ENCODE assay signal across 25 mouse cellular contexts in genomic region chr7:34296124-34296523, GRCm38 (mm10). TPM values are rescaled to one million over a fixed set of nuclear protein-coding genes. Genes with fewer than 3 reads are reported as not detected.
DNase-seq lines count a peak whose midpoint lies in the region; ATAC-seq and TF ChIP-seq lines count a peak whose summit lies in the region.
"Had no signal": no experiment of that assay in that cellular context is flagged by ENCODE, and none has a peak within 500 bp of the region (broad histone marks: within the 10 kb centered on the region; RNA-seq: fewer than 3 reads in every experiment).

No protein-coding gene starts in this region.

- H3K4me2 ChIP-seq in liver, embryonic 16.5 days (ENCODE audit: low read depth, low read length) = no peak overlapping the region
- H3K4me2 ChIP-seq: embryonic facial prominence, embryonic 13.5 days; embryonic facial prominence, embryonic 15.5 days; forebrain, embryonic 12.5 days had no signal

- H3K27me3 ChIP-seq in kidney, adult 2 months (replicated peaks; ENCODE audit: control insufficient read depth, insufficient read depth, low read length) = no peaks in the 10 kb centered on the region
- H3K27me3 ChIP-seq in liver, embryonic 16.5 days (ENCODE audit: control insufficient read depth, insufficient read depth, low read depth, low read length) = no peaks in the 10 kb centered on the region
- H3K27me3 ChIP-seq: embryonic facial prominence, embryonic 13.5 days; embryonic facial prominence, embryonic 15.5 days; forebrain, embryonic 12.5 days had no signal

- H3K4me3 ChIP-seq in kidney, adult 2 months (ENCODE audit: insufficient read depth, low read depth, low read length) = no peak overlapping the region
- no peak overlapping the region for H3K4me3 ChIP-seq in liver, embryonic 16.5 days (ENCODE audit: low read depth, low read length)
- no peak overlapping the region for H3K4me3 ChIP-seq in brown adipose tissue, adult 24 weeks (ENCODE audit: insufficient read depth, low read depth, low read length)
- H3K4me3 ChIP-seq: embryonic facial prominence, embryonic 13.5 days; embryonic facial prominence, embryonic 15.5 days; erythroblast, embryonic 14.5 days; forebrain, embryonic 10.5 days; forebrain, embryonic 12.5 days had no signal

- H3K4me1 ChIP-seq in kidney, adult 2 months (ENCODE audit: control insufficient read depth, insufficient read depth, low read length) = peaks cover 7% of the 10 kb centered on the region; the same call in 1 of the 2 replicates
- H3K4me1 ChIP-seq in liver, embryonic 16.5 days (ENCODE audit: control insufficient read depth, low read depth, low read length) = peaks cover 2% of the 10 kb centered on the region; the same call in 1 of the 2 replicates
- H3K4me1 ChIP-seq in brown adipose tissue, adult 24 weeks (ENCODE audit: control insufficient read depth, insufficient read depth, insufficient read length, low read length) = peaks cover 23% of the 10 kb centered on the region
- H3K4me1 ChIP-seq: embryonic facial prominence, embryonic 13.5 days; embryonic facial prominence, embryonic 15.5 days; forebrain, embryonic 10.5 days; forebrain, embryonic 12.5 days had no signal

- H3K9ac ChIP-seq in liver, embryonic 16.5 days (ENCODE audit: low read depth, low read length) = no peak overlapping the region
- H3K9ac ChIP-seq: embryonic facial prominence, embryonic 13.5 days; embryonic facial prominence, embryonic 15.5 days; forebrain, embryonic 12.5 days had no signal

- no peaks in the 10 kb centered on the region for H3K9me3 ChIP-seq in liver, embryonic 16.5 days (replicated peaks; ENCODE audit: control insufficient read depth, low read length)
- H3K9me3 ChIP-seq: embryonic facial prominence, embryonic 13.5 days; embryonic facial prominence, embryonic 15.5 days; forebrain, embryonic 10.5 days; forebrain, embryonic 12.5 days had no signal

- peak; percentile 24; the same call in 1 of the 2 replicates for ATAC-seq in liver, embryonic 16.5 days (ENCODE audit: low read depth)
- ATAC-seq: forebrain, embryonic 14.5 days; forebrain, embryonic 16.5 days had no signal

- H3K27ac ChIP-seq in kidney, adult 2 months (ENCODE audit: insufficient read depth, low read depth, low read length) = no peak overlapping the region
- no peak overlapping the region for H3K27ac ChIP-seq in liver, embryonic 16.5 days (ENCODE audit: low read length)
- peak overlapping the region; percentile 51; the same call in 1 of the 2 replicates for H3K27ac ChIP-seq in brown adipose tissue, adult 24 weeks (replicated peaks; ENCODE audit: low read depth, low read length)
- H3K27ac ChIP-seq: embryonic facial prominence, embryonic 13.5 days; embryonic facial prominence, embryonic 15.5 days; forebrain, embryonic 10.5 days; forebrain, embryonic 12.5 days had no signal

- no peak for TF ChIP-seq POLR2A in kidney, adult 2 months (IDR thresholded peaks at IDR 0.05; ENCODE audit: low read depth, low read length)

- TF ChIP-seq CTCF in kidney, adult 2 months (conservative IDR thresholded peaks at IDR 0.05; ENCODE audit: insufficient read depth, insufficient read length, low read depth, low read length) = no peak

- 31% methylated on average over 3 of the region's 3 CpGs for WGBS in kidney, adult 2 months
- 70% methylated on average over 3 of the region's 3 CpGs for WGBS in liver, embryonic 16.5 days (ENCODE audit: insufficient replicate concordance)

- DNase-seq in kidney, adult 2 months = peak; percentile 28
- DNase-seq in kidney, adult 11 months = no peak
- no peak for DNase-seq in liver
- no peak for DNase-seq in embryo, embryonic 10.5 days (ENCODE audit: low spot score)
- DNase-seq: adrenal gland, adult 2 months; adrenal gland, postnatal 10 days; adrenal gland, postnatal 25 days; cerebellum, adult 11-12 months; cerebellum, adult 2 months; cerebellum, adult 9-10 months; cerebellum, postnatal 10 days; cerebellum, postnatal 25 days; embryo, embryonic 11 days had no signal

- no peaks in the 10 kb centered on the region for H3K36me3 ChIP-seq in kidney, adult 2 months (ENCODE audit: control insufficient read depth, insufficient read depth, low read length)
- no peaks in the 10 kb centered on the region for H3K36me3 ChIP-seq in liver, embryonic 16.5 days (ENCODE audit: control insufficient read depth, insufficient read depth)
- H3K36me3 ChIP-seq: embryonic facial prominence, embryonic 13.5 days; embryonic facial prominence, embryonic 15.5 days; forebrain, embryonic 12.5 days had no signal

RNA-seq across cellular contexts. Expression of gene 4931406P16Rik, which starts 17.2 kb away (rescaled TPM):
- 24.6 and 27.0 TPM in 2 replicates for polyA plus RNA-seq in kidney, adult 2 months (2012; rRNA removed)
- polyA plus RNA-seq in liver, embryonic 16.5 days (2015; fragmentation: Nextera tagmentation; extraction: Ambion mirVana) = 14.7 and 17.0 TPM in 2 replicates
- 19.2 and 24.8 TPM in 2 replicates for polyA plus RNA-seq in brown adipose tissue, adult 24 weeks (2012; ENCODE audit: insufficient read depth, insufficient read length, missing spikeins)

RNA-seq across cellular contexts. Expression of gene Gm6096, which starts 45.3 kb away (rescaled TPM):
- polyA plus RNA-seq in kidney, adult 2 months (2012; rRNA removed) = not detected in 2 replicates
- 0.22 and 0.24 TPM in 2 replicates for polyA plus RNA-seq in liver, embryonic 16.5 days (2015; fragmentation: Nextera tagmentation; extraction: Ambion mirVana)
- polyA plus RNA-seq in brown adipose tissue, adult 24 weeks (2012; ENCODE audit: insufficient read depth, insufficient read length, missing spikeins) = not detected in 2 replicates
- polyA plus RNA-seq: adrenal gland, adult 2 months; brain, embryonic 14.5 days; cerebellum, adult 2 months; cortical plate, adult 2 months; embryonic facial prominence, embryonic 11.5 days; embryonic facial prominence, embryonic 13.5 days; embryonic facial prominence, embryonic 15.5 days; erythroblast, embryonic 14.5 days; forebrain, embryonic 10.5 days; forebrain, embryonic 12.5 days; forebrain, embryonic 14.5 days had no signal
